Mouse (Mus musculus) neural tube, embryonic 13.5 days (tissue): Measurements from ENCODE around the gene Arap1. TPM values are rescaled to one million over a fixed set of nuclear protein-coding genes. Genes with fewer than 3 reads are reported as not detected.

Source experiments
- ATAC-seq: fragments of 200-750 bp; cut with Nextera tagmentation; 2 replicates; pipeline ENCODE4 v1.8.0; 2017; ENCODE audit warnings: low read depth, mild to moderate bottlenecking, moderate TSS enrichment, moderate library complexity
- H3K27ac ChIP-seq: fragments of 300-500 bp; sonication (generic); replicated peaks from 2 replicates; pipeline ENCODE4 v1.5.1; 2015; ENCODE audit warnings: moderate library complexity, mild to moderate bottlenecking, inconsistent platforms
- H3K27me3 ChIP-seq: fragments of 300-500 bp; sonication (generic); 2 replicates; pipeline ENCODE4 v1.6.1; 2015; ENCODE audit warnings: mild to moderate bottlenecking, inconsistent platforms
- H3K36me3 ChIP-seq: fragments of 300-500 bp; sonication (generic); 2 replicates; pipeline ENCODE4 v1.6.1; 2015; ENCODE audit warnings: mild to moderate bottlenecking, inconsistent platforms
- H3K4me1 ChIP-seq: fragments of 300-500 bp; sonication (generic); replicated peaks from 2 replicates; pipeline ENCODE4 v1.6.1; 2015; ENCODE audit warnings: inconsistent platforms
- H3K4me2 ChIP-seq: fragments of 300-500 bp; sonication (generic); 2 replicates; pipeline ENCODE4 v1.6.1; 2015; ENCODE audit warnings: inconsistent platforms, mild to moderate bottlenecking, moderate library complexity
- H3K4me3 ChIP-seq: fragments of 300-500 bp; sonication (generic); 2 replicates; pipeline ENCODE4 v1.5.1; 2015; ENCODE audit warnings: mild to moderate bottlenecking, inconsistent platforms
- H3K9ac ChIP-seq: fragments of 300-500 bp; sonication (generic); 2 replicates; pipeline ENCODE4 v1.6.1; 2015; ENCODE audit warnings: moderate library complexity, mild to moderate bottlenecking, inconsistent platforms
- H3K9me3 ChIP-seq: fragments of 300-500 bp; sonication (generic); 2 replicates; pipeline ENCODE4 v1.6.1; 2016; ENCODE audit warnings: inconsistent platforms
- WGBS: fragments of 180-500 bp; shearing (Covaris S2); methylation state at CpG from one replicate; pipeline ENCODE4 v1.1.7; 2015; 5-methylcytosine and 5-hydroxymethylcytosine counted together
- polyA plus RNA-seq: library from polyadenylated mRNA; unstranded; fragments of >200 nt; fragmentation: Nextera tagmentation; extraction: Ambion mirVana; gene quantifications from 2 replicates; pipeline ENCODE4 v1.2.1, GENCODE M21; 2015

The Arap1 gene
- 11.2 and 11.3 TPM in 2 replicates for polyA plus RNA-seq

DNA sequence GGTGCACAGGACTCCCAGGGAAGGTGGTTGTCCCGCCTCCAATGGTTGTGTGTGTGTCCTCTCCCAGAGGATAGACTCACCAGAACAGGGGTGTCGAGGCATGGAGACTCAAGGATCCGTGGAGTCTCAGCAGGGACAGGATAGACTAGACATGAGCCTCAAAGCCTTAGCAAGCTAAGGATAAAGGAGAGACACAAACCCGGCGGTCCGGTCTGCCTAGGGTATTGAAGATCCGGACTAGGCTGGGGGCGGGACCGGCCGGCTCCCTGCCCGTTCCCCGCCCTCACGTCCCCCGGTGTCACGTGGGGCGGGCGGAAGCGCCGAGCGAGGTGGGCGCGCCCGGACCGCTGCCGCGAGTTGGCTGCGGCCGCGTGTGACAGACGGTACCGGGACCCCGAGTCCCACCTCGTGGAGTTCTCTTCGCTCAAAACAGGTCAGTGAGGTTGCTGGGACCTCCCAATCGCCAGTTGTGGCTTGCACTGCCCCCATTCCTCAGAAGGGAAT lies at the start of gene Arap1:
Gene Arap1, plus strand, starts transcription at position 301 of the 504 bp plus-strand sequence.
- H3K4me2 ChIP-seq, result peak within 1 kb of the TSS; percentile 90
- peak within 1 kb of the TSS; percentile 50 for H3K4me3 ChIP-seq
- peaks cover 13% of the 10 kb centered on the region for H3K27me3 ChIP-seq
- H3K4me1 ChIP-seq, result peaks cover 12% of the 10 kb centered on the region
- H3K27ac ChIP-seq, result no peak within 1 kb of the TSS
- H3K9me3 ChIP-seq, result no peaks in the 10 kb centered on the region
- H3K9ac ChIP-seq, result peak within 1 kb of the TSS; percentile 67
- no peaks in the 10 kb centered on the region for H3K36me3 ChIP-seq
- ATAC-seq, result peak; percentile 45
- WGBS, result under 1% methylated on average over 35 of the region's 35 CpGs

DNA sequence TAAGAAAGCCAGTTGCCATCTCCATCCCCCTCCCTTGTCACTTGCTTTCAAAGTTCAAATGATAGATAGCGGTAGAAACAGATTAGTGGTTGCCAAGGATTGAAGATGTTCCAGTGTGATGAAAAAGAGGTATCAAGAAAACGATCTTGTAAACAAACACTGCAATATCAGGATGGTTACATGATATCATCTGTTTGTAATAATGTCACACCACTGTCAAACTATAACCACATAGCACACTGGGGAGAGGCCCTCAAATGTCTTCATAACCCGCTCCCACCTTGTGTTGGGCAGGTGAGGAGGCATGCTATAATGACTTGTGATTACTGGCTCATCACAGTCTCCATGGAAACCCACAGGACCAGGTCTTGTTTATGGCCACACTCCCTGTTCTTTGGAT lies 49.5 kb upstream of the Arap1 start:
- WGBS, result 88% methylated on average over 3 of the region's 3 CpGs
- H3K9me3 ChIP-seq, result no peaks in the 10 kb centered on the region
- H3K4me1 ChIP-seq, result peaks cover 32% of the 10 kb centered on the region

DNA sequence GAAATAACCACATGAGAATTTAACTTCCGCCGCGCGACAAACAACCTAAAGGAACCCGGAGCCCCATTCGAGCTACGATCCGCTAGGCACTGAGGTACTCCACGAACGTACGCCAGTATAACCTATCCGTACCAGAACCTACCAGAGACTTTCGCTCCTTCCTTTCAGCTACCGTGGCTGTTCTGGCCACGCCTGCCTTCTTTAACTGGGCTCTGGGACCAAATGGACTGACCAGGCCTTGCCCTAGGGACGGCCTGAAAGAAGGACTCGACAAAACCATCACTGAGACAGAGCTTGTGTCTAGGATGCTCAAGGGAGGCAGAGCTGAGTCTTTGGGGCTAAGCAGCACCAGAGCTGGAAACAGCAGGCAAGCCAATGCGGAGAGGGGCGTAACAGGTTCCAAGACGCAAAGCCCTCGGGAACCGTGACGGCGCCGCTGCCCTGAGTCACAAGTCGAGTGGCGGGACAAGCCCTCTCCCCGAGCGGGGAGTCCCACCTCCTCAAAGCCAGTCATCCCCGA lies 46.4 kb upstream of the Arap1 start:
- 1% methylated on average over 30 of the region's 30 CpGs for WGBS
- Histone ChIP-seq H3K4me3 (peak overlapping the region; percentile 66), H3K9ac (peak overlapping the region; percentile 74), H3K27me3 (peaks cover 39% of the 10 kb centered on the region), H3K27ac (peak overlapping the region; percentile 68), H3K9me3 (no peaks in the 10 kb centered on the region), H3K36me3 (no peaks in the 10 kb centered on the region), H3K4me1 (peaks cover 27% of the 10 kb centered on the region), H3K4me2 (peak overlapping the region; percentile 78)
- ATAC-seq, result peak; percentile 21

More for the DNA sequence above, 49.5 kb upstream of the Arap1 start:
- no peak overlapping the region for H3K4me2 ChIP-seq
- no peak for ATAC-seq
- H3K27ac ChIP-seq, result no peak overlapping the region
- no peaks in the 10 kb centered on the region for H3K36me3 ChIP-seq
- H3K4me3 ChIP-seq, result no peak overlapping the region
- H3K27me3 ChIP-seq, result peaks cover 44% of the 10 kb centered on the region
- no peak overlapping the region for H3K9ac ChIP-seq

GRCm38 (mm10) chr7:101301881-101302456 lies 45.9 kb upstream of the Arap1 start, which contains the start of gene Atg16l2:
TSS of gene Atg16l2 (minus strand) at chr7:101302251.
- no peaks in the 10 kb centered on the region for H3K36me3 ChIP-seq
- under 1% methylated on average over 39 of the region's 39 CpGs for WGBS
- peak; percentile 98 for ATAC-seq
- peak within 1 kb of the TSS; percentile 74 for H3K9ac ChIP-seq
- H3K27ac ChIP-seq, result peak within 1 kb of the TSS; percentile 68
- peaks cover 39% of the 10 kb centered on the region for H3K27me3 ChIP-seq
- H3K9me3 ChIP-seq, result no peaks in the 10 kb centered on the region
- peaks cover 21% of the 10 kb centered on the region for H3K4me1 ChIP-seq
- H3K4me3 ChIP-seq, result peak within 1 kb of the TSS; percentile 66
- peak within 1 kb of the TSS; percentile 78 for H3K4me2 ChIP-seq

DNA sequence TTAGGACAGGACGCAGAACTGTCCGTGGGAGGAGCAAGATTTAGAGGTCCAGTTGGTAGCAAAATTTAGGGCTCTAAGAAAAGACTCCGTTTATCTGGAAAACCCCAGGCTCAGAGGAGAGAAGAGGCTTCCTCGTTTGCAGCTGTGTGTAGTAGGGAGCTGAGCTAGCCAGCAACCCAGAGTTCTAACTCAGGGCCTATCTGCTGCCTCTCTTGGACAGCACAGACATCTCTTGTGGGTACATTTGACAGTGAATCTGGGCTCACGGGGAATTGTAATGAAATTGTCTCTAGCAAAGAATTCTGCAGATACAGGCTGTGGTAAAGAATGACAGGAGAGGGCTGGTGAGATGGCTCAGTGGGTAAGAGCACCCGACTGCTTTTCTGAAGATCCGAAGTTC lies 45.2 kb upstream of the Arap1 start:
- peak overlapping the region; percentile 68 for H3K27ac ChIP-seq

DNA sequence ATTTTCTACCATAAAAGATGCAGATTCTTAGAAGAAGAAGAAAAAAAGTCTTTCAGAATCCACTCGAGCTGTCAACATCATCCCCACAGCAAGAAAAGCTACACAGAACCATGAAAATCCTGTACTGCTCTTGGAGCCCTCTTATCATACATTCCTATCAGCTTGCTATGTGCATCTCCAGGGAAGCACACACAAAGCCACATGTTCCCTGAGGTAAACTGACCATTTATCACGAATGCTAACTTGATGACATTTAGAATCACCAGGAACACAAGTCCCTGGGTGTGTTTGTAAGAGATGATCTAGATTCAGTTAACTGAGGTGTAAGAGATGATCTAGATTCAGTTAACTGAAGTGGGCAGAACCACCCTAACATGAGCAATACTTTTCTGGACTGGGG lies 41.0 kb upstream of the Arap1 start:
- ATAC-seq, result no peak
- Histone ChIP-seq H3K27ac (no peak overlapping the region), H3K4me1 (peaks cover 17% of the 10 kb centered on the region), H3K9me3 (no peaks in the 10 kb centered on the region), H3K27me3 (no peaks in the 10 kb centered on the region), H3K4me2 (no peak overlapping the region), H3K36me3 (no peaks in the 10 kb centered on the region), H3K9ac (no peak overlapping the region), H3K4me3 (no peak overlapping the region)
- 49% methylated on average over 2 of the region's 2 CpGs for WGBS

More for the DNA sequence above, 45.2 kb upstream of the Arap1 start:
- H3K36me3 ChIP-seq, result no peaks in the 10 kb centered on the region
- H3K4me1 ChIP-seq, result peaks cover 18% of the 10 kb centered on the region
- peak overlapping the region; percentile 78 for H3K4me2 ChIP-seq
- peaks cover 34% of the 10 kb centered on the region for H3K27me3 ChIP-seq
- peak overlapping the region; percentile 66 for H3K4me3 ChIP-seq
- no peaks in the 10 kb centered on the region for H3K9me3 ChIP-seq
- WGBS, result 22% methylated on average over 7 of the region's 7 CpGs
- no peak for ATAC-seq
- peak overlapping the region; percentile 74 for H3K9ac ChIP-seq

DNA sequence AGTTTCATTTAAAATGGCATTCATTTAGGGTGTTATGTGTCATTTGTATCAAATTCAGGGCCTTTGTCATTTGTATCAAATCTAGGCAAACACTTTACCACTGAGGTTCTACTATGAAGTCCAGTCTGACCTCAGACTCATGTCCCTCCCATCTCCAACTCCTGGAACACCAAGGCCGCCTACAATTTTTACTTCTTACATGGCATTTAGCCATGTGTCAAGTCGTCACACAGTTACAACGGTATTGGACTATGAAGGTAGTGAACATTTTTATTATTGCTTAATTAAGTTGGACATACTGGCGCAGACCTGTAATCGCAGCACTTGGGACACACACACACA lies 37.9 kb upstream of the Arap1 start:
- H3K27me3 ChIP-seq, result no peaks in the 10 kb centered on the region
- ATAC-seq, result no peak
- H3K27ac ChIP-seq, result peak overlapping the region; percentile 92
- no peaks in the 10 kb centered on the region for H3K36me3 ChIP-seq
- WGBS, result 33% methylated on average over 5 of the region's 5 CpGs
- peak overlapping the region; percentile 64 for H3K4me3 ChIP-seq
- peaks cover 9% of the 10 kb centered on the region for H3K4me1 ChIP-seq
- peak overlapping the region; percentile 76; the same call in 1 of the 2 replicates for H3K9ac ChIP-seq
- H3K4me2 ChIP-seq, result peak overlapping the region; percentile 59
- no peaks in the 10 kb centered on the region for H3K9me3 ChIP-seq

DNA sequence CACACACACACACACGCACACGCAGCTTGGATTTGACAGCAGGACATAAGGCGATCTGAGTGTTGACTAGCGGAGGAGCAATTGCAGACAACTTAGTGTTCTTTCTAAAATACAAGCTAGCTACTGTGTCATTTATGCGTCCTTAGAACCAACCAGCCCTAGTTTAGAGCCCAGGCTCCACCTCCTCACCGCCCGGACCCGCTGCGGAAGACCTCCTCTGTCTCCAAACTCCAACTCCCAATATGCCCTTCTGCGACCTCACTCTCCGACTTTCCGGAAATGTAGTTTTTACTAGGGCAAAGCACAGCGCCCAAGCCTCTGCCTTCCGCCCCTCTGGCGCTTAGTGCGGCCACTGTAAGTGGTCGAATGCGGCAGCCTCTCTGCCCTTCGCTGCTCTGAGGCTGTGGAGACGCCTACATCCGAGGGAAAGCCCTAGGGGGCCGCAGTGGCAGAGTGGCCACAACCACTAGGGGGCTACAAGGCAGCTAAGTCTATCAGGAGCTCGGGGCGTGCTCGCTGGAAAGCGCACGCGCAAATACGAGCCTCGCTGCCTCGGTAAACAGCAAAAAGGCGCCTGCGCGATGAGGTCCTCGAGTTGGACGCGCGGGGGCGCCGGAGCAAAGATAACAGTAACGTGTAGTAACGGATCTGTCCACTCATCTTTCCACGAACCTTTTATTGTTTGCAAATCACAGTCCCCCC lies 37.4 kb upstream of the Arap1 start:
- peak overlapping the region; percentile 76 for H3K9ac ChIP-seq
- no peaks in the 10 kb centered on the region for H3K9me3 ChIP-seq
- under 1% methylated on average over 43 of the region's 43 CpGs for WGBS
- no peaks in the 10 kb centered on the region for H3K27me3 ChIP-seq
- peak; percentile 96 for ATAC-seq
- peak overlapping the region; percentile 64 for H3K4me3 ChIP-seq
- H3K4me2 ChIP-seq, result peak overlapping the region; percentile 59
- H3K4me1 ChIP-seq, result peaks cover 9% of the 10 kb centered on the region
- H3K27ac ChIP-seq, result peak overlapping the region; percentile 92
- H3K36me3 ChIP-seq, result no peaks in the 10 kb centered on the region

DNA sequence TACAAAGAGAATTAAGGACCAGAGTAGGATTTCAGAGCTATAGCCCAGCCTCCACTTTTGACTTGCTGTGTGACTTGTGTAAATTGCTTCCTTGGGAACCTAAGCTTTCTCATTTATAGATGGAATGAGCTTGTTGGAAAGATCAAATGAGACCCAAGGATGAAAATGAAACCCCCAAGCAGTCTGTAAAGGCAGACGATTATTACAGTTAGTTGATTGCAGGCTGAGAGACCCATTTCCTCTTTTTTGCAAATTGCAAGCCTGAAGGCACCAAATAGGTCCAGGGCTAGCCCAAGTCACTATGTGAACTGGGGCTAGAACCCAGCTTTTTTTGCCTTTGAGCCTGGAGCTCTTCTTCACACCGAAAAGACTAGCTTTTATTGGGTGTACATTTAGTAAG lies 36.8 kb upstream of the Arap1 start:
- ATAC-seq, result peak; percentile 2; the same call in 1 of the 2 replicates
- peak overlapping the region; percentile 53; the same call in 1 of the 2 replicates for H3K9ac ChIP-seq

GRCm38 (mm10) chr7:101313033-101313432 lies 34.8 kb upstream of the Arap1 start:
- peaks cover 9% of the 10 kb centered on the region for H3K4me1 ChIP-seq
- no peak overlapping the region for H3K9ac ChIP-seq
- H3K36me3 ChIP-seq, result no peaks in the 10 kb centered on the region
- no peak overlapping the region for H3K4me3 ChIP-seq
- H3K4me2 ChIP-seq, result no peak overlapping the region
- H3K9me3 ChIP-seq, result no peaks in the 10 kb centered on the region
- no peak overlapping the region for H3K27ac ChIP-seq
- H3K27me3 ChIP-seq, result peaks cover 2% of the 10 kb centered on the region; the same call in 1 of the 2 replicates
- no peak for ATAC-seq
- WGBS, result 71% methylated on average over 3 of the region's 3 CpGs

More for the DNA sequence above, 36.8 kb upstream of the Arap1 start:
- Histone ChIP-seq H3K4me1 (peaks cover 9% of the 10 kb centered on the region), H3K36me3 (no peaks in the 10 kb centered on the region), H3K4me3 (peak overlapping the region; percentile 64; the same call in 1 of the 2 replicates), H3K27ac (peak overlapping the region; percentile 92), H3K27me3 (no peaks in the 10 kb centered on the region), H3K4me2 (peak overlapping the region; percentile 59), H3K9me3 (no peaks in the 10 kb centered on the region)
- 27% methylated on average over 2 of the region's 2 CpGs for WGBS

DNA sequence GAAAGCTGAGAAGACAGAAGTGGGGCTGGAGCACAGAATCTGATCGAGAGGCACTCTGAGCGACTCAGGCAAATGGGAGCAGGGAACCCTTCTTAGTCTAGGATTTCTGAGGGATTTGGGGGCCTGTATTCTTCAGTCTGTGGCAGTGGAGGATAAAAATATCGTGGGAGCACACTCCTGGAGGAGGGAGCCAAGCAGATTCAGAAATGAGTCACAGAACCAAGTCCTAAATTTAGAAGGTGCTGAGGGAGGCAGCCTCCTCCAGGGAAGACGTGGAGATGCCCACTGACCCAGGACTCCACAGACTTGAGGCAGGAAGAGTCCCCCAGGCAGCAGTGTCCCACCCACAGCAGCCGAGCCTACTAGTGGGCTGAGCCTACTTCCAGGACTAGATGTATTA lies 33.5 kb upstream of the Arap1 start:
- no peak overlapping the region for H3K4me2 ChIP-seq
- H3K27ac ChIP-seq, result no peak overlapping the region
- no peak overlapping the region for H3K9ac ChIP-seq
- H3K27me3 ChIP-seq, result peaks cover 13% of the 10 kb centered on the region
- H3K9me3 ChIP-seq, result no peaks in the 10 kb centered on the region
- WGBS, result 73% methylated on average over 5 of the region's 5 CpGs
- no peak overlapping the region for H3K4me3 ChIP-seq
- H3K36me3 ChIP-seq, result no peaks in the 10 kb centered on the region
- ATAC-seq, result no peak
- H3K4me1 ChIP-seq, result peaks cover 9% of the 10 kb centered on the region

- no peaks in the 10 kb centered on the region for H3K9me3 ChIP-seq
- H3K27me3 ChIP-seq, result peaks cover 26% of the 10 kb centered on the region
- 0 out of 2 replicates have a peak, but pooled peaks cover 8% of the 10 kb centered on the region for H3K4me1 ChIP-seq
- no peaks in the 10 kb centered on the region for H3K36me3 ChIP-seq
- no peak overlapping the region for H3K9ac ChIP-seq
- no peak overlapping the region for H3K4me2 ChIP-seq
- H3K4me3 ChIP-seq, result no peak overlapping the region
- ATAC-seq, result no peak
- H3K27ac ChIP-seq, result no peak overlapping the region
Measured at GRCm38 (mm10) chr7:101315699-101316098, 32.2 kb upstream of the Arap1 start.
